Mouse (Mus musculus): ENCODE measurements around the gene Axin2. TPM values are rescaled to one million over a fixed set of nuclear protein-coding genes. Genes with fewer than 3 reads are reported as not detected.
A peak's percentile ranks its signal among the peaks of the same experiment; 100 is the strongest.

Axin2 gene
- total RNA-seq, 2 experiments from 2014 or later = 30.6 to 33.8 TPM

DNA sequence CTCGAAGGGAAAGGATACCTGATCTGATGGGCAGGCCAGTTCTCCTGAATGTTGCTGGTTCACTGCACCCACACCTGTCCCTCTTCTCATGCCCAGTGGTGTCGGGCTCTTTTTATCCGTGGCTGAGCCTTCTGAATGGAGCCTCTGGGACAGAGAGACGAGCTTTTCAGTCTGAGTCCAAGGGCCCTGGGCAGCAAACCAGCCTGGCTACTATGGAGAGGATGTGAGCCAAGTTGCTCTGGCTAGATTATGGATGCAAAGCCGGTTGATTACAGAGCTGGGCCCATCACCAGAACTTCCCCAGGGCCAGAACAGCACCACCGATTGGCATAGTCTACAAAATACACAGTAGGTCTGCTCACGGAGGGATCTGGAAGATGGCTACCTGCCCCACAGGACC is 18.5 kb upstream of the Axin2 start:
- peak in 1 of 2 experiments; percentile 37 for DNase-seq (ENCODE audit: low spot score in 2 of 2)

DNA sequence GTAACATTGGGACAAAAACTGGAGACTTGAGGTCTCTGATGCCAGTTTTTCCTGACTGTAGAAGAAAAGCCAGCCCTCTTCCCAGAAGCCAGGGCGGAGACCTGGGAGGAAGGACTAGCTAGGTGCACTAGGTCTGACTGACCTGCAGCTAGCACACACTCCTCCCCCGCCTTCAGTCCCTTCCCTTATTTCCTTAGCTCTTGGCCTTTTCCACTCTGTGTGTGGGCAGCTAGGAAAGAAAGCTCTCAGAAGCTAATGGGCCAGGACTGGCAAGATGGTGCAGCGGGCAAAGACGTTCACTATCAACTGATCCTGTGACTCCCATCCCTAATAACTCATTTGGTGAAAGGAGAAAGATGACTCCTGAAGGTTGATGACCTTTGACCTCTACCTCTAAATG is 17.8 kb upstream of the Axin2 start:
- no peak for DNase-seq (ENCODE audit: low spot score in 2 of 2)

DNA sequence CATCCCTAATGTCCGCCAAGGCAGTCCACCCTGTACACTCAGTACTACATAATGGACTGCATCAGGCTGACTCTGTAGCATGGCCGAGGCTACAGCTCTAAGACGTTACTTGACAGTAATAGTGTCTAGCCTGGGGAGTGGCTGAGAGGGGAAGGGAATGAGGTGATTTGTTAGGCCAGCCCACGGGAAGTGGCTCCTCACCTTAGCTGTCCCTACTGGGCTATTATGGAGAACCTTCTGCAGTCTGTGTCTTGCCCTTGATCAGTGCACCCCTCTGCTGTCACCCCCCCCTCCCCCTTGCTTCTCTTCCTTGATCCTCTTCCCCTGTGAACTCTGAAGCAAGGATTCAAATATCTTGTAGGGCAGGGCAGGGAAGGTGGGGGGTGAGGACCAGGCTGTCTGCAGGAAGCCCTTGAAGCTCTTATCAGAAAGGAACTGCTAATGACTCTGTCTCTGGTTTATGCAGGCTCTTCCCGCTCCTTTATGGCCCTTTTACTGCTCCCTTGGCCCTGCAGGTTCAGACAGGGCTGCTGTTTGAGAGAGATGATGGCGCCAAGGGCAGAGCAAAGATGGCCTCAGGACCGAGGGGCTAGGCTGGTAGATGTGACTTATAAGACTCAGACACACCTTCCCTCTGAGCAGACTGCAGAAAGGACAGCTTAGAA is 13.4 kb upstream of the Axin2 start:
- no peak for DNase-seq (ENCODE audit: low spot score in 2 of 2)

DNA sequence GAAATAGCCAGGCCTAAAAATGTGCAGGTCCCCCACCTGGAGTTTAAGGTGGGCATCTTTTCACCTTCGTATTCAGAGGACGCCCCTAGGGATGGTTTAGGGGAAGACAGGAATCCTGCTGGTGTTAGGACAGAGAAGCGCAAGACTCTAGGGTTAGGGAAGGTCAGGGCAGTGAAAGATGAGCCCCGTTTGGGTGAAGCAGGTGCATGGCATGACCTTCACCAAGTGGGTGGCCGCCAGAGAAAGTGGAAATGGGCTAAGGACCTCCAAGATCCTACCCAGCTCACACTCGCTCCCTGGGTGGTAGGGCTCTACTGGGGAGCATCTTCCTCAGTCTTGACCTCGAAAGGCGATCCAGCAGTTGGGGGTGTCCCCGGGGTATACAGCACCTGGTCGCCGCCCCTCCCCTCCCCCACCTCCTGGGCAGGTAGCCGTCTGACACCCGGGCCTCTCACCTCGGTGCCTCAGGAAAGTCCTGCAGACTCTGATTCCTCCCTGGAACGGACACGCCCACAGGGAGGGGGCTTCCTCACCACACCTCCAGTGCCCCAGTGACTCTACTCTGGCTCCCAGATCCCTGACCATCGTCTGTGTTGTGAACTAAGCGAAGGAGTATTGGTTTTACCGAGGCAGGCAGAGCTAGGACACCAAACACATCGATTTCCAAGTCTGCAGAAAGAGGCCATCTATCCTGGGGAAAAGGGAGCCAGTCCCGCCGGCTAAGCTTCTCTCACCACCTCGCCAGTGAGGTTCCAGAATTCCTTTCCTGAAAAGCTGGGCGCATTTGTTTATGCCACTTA is 10.6 kb upstream of the Axin2 start:
- DNase-seq (ENCODE audit: low spot score in 2 of 2) = no peak

DNA sequence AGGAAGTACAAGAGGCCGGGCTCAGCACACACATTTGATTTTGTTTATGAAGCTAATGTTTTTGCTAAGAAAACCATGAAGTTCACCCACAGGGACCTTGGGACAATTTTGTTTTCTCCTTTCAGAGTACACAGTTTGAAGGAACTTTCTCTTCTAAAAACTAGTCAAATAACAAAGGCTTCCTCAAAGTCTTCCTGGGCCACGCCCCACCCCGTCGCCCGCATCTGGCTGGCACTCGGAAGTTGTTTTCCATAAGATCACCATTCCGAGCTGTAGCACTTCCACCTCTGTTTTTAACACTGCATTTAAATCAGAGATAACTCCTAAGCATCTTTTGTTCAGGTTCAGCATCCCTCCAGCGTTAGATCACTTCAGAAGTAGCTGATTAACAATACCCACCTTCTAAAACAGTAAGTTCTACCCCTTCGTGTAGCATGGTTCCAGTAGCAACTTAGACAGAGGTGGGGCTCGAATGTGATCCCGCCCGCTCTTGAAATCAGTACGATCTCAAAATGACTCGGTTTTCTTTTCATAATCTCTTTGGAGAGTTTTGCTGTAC is 9.7 kb upstream of the Axin2 start:
- no peak for DNase-seq (ENCODE audit: low spot score in 2 of 2)

DNA sequence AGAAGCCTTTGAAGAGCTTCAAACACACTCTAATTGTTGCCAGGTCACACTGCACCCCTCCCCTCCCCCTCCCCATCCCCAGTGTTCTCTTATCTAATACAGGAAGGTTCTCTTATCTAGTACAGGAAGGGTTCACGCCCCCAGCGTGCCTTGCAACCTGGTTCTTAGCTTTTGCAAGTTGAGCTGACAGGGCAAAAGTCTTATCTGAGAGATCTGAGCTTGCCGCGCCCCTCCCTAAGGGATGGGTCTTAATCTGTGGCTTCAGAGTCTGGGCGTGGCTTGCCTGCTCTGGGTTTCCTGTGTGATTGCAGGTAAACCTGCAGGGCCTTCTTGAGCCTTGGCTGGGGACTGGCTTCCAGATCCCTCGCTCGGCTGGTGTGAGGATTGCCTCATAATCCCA is 9.2 kb upstream of the Axin2 start:
- DNase-seq (ENCODE audit: low spot score in 2 of 2) = no peak

DNA sequence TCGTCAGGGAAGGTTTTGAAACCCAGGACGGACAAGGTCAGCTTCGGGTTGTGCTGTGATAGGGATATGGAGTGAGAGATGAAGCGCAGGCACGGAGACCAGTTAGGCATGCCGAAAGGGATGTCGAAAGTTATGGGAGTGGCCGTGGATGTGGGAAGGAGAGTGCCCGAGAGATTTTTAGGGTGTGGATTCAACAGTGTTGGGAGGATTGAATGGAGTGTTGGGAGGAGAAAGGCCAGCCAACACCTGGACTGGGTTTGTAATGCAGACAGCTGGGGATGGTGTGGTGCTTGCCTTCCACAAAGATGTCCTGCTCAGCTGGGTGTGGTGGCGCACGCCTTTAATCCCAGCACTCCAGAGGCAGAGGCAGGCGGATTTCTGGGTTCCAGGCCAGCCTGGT is 8.0 kb upstream of the Axin2 start:
- no peak for DNase-seq (ENCODE audit: low spot score in 2 of 2)

DNA sequence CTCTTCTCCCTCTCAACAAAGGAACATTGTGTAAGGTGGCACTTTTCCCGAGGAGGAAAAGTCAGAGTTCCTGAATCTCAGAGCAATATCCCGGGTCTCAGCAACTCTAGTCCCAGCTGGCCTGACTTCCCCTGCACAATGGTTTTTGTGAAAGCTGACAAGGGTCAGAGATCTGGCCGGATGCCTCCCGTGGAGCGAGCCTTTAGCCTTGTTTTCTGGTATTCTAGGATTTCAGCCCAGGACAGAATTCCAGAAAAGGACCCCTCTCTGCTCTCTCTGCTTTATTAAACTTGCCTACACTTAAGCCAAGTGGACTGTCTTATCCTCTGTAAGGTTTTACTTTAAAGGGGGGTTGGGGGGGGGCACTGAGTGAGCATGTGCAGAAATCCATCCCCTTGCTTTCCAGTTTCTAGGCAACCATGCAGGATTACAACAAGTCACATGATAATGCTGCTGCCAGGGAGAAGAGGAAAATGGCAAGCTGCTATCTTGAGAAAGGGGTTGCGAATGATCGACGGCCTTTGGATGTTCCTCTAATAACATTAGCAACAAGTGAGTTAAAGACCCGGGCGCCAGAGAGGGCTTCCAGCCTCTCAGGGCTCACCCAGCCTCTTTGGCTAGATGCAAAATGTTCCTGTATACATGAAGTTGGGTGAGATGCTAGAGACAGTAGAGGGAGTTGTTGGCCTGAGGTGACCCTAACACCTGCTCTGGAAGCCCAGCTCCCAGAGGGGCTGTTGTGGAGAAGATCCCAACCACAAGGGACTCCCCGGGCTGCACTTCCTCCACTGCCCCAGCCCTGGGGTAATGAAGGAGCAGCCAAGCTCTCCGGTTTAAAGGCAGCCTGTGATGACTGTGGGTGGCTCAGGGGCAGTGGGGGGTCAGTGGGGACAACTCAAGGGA is 2.5 kb upstream of the Axin2 start:
- peak; percentile 40 to 64 for DNase-seq (ENCODE audit: low spot score in 2 of 2)

DNA sequence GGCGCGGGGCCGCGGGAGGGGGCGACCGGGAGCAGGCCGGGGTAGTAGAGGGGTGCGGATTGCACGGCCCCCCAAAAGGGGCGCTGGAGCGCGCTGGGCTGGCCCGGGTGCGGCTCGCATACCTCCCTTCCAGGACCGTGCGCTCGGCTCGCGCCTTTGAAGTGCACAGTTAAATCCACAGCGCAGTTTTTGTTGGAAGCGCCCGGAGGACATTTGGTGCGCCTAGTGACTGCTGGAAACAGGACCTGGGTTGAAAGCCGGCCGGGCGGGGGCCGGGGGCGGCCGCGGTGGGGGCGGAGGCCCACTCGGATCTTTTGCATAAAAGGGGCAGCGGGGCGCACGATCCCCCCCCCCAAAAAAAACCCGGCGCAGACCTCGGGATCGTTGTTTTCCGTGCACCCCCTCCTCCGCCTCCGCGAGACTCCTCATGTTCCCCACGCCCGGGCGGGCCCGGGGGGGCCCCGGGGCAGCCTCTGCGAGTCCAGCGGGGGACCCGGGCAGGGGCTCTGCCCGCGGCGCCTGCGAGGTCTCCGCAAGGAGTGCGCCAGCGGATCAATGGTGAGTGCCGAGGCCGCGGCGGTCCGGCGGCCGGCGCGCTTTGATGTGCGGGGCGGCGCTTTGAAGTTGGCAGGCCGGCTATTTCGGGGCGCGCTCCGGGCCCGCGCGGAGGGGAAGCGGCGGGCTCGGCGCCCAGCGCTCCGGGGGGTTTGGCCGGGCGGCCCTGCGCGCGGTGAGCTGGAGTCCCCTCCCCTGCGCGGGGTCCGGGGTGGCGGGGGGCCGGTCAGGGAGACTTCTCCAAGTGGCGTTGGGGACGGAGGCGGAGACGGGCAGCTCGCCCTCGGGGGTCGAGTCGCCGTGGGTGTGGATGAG is 722 bp downstream of the Axin2 start:
- peak; percentile 64 to 85 for DNase-seq (ENCODE audit: low spot score in 2 of 2)

DNA sequence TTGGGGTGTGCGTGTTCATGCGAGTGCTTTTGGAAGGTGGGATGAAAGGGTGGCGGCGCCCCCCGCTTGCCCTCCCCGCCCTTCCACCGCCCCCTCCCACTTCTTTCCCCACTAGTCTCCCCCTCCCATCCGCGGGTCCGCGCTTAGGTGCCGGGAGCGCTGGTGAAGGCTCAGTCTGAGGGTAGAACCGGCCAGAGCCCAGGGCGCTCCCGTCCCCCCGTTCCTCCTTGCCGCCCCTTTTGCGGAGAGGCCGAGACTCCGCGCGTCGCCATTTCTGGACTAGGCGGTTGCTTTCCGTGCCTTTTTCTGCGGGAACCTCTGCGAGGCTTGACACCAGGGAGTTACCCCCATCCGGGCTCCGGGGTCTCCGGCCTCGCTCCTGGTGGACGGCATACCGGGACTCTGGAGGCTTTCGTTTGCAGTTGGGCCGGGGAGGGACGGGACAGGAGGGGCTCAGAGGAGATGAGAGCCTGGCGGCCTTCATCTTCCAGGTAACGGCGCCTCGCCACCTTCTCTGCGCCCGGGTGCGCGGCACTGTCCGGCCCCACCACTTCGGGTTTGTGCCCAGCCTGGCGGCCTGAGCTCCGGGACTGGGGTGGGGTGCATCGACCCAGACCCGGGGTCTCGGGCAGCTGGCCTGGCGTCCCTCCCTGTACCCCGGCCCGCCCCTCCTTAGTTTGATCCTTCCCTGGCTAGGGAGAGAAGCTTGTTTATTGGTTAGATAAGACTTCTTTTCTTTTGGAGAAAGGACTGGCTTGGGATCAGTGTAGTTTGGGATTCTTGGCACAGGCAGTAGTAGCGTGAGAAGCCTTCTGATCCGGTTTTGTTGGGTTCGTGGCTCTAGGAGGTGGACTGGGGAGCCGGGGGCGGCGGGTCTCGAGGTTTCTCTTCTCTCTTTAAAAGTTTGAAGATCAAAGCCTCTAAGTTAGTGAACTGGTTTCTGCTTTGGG is 1.6 kb downstream of the Axin2 start:
- peak in 1 of 2 experiments; percentile 30 for DNase-seq (ENCODE audit: low spot score in 2 of 2)

DNA sequence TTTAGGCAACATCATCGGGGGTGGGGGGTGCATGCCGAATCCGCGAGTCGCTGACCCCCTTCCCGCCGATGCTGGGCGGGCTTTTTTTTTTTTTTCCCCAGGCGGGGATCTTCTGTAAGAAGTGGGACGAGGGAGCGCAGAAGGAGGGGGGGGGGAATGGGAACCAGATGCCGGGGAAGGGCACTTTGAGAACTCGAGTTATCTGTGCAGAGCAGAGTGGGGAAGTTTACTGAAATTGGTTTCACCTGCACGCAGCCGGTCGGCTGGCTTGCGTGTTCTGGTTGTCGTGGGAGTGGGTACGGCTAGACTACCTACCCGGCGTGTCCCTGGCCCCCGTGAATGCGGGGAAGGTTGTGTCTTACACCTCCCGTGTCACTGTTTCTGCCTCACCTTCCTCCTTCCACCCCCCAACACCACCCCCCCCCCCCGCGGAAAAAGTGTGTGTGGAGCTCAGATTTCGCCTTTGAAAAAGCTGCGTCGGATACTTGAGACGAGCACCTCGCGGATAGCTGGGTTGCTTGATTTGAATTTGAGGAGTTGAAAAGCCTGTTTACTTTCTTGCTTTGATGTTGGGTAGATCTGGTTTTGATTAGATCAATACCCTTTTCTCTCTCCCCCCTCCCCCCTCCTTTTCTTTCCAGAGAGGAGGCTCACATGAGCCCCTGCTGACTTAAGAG is 2.5 kb downstream of the Axin2 start:
- no peak for DNase-seq (ENCODE audit: low spot score in 2 of 2)

DNA sequence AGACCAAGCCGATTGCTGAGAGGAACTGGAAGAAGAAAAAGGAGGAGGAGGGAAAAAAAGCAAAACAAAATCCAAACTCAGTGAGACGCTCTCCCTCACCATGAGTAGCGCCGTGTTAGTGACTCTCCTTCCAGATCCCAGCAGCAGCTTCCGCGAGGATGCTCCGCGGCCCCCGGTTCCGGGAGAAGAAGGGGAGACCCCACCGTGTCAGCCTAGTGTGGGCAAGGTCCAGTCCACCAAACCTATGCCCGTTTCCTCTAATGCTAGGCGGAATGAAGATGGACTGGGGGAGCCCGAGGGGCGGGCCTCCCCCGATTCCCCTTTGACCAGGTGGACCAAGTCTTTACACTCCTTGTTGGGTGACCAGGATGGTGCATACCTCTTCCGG is 3.0 kb downstream of the Axin2 start:
- DNase-seq (ENCODE audit: low spot score in 2 of 2) = no peak

DNA sequence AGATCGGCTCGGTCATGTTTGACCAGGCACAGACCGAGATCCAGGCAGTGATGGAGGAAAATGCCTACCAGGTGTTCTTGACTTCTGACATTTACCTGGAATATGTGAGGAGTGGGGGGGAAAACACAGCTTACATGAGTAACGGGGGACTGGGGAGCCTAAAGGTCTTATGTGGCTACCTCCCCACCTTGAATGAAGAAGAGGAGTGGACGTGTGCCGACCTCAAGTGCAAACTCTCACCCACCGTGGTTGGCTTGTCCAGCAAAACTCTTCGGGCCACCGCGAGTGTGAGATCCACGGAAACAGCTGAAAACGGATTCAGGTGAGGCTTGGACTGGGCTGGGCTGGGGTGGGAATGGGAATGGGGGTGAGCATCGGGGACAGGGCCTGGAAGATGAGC is 3.6 kb downstream of the Axin2 start:
- no peak for DNase-seq (ENCODE audit: low spot score in 2 of 2)

DNA sequence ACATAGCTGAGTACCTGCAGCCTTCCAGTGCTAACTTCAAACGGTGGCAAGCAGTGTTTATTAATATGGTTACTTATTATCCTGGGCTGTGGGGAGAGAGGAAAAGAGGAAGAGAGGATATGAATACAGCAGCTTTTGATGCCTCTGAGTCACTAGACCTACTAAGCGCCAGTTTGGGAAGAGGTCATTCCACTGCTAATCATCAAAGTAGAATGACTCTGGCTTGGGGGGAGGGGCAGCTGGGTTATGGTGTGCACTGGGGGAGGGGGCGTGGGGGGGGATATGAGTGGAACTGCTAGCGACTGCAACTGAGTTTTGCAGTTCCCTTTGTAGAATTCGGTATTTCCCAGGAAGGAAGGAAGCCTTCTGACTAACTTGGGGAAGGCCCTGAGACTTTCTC is 4.2 kb downstream of the Axin2 start:
- DNase-seq (ENCODE audit: low spot score in 2 of 2) = no peak

DNA sequence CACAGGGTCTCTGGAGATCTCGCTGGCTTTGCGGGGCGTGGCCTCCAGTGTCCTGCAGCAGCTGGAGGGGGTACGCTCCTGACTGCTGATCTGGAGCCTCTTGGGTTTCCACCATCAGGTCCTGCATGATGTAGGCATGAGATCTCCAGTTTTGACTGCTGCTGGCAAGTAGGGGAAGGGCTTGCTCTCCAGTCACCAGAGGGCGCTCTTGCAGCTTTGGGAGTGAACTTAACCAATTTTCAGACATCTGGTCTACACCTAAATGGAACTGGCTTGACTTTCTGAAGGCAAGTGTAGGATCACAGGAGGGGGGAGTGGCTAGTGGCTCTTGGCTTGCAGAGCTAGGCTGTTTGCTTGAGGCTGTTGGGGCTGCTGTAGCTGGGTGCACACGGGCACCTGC is 5.1 kb downstream of the Axin2 start:
- peak; percentile 77 to 91 for DNase-seq (ENCODE audit: low spot score in 2 of 2)

DNA sequence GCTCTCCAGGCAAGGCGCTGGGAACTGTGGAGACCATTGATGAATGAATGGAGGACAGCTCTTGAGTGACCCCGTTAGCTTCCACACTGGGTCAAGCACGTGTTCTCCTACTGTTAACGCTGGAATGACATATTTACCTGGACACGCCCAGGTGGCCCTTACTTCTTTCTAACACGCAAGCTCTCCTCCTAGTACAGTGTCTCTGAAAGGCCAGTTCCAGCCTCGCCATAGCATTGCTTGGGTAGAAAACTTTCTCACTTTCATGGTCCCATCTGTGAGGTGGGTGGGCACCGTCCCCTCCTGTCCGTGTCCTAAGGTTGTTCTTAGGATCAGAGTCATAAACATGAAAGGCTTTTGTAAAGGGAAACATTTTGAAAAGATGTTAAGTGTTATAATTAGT is 5.7 kb downstream of the Axin2 start:
- DNase-seq (ENCODE audit: low spot score in 2 of 2) = no peak

DNA sequence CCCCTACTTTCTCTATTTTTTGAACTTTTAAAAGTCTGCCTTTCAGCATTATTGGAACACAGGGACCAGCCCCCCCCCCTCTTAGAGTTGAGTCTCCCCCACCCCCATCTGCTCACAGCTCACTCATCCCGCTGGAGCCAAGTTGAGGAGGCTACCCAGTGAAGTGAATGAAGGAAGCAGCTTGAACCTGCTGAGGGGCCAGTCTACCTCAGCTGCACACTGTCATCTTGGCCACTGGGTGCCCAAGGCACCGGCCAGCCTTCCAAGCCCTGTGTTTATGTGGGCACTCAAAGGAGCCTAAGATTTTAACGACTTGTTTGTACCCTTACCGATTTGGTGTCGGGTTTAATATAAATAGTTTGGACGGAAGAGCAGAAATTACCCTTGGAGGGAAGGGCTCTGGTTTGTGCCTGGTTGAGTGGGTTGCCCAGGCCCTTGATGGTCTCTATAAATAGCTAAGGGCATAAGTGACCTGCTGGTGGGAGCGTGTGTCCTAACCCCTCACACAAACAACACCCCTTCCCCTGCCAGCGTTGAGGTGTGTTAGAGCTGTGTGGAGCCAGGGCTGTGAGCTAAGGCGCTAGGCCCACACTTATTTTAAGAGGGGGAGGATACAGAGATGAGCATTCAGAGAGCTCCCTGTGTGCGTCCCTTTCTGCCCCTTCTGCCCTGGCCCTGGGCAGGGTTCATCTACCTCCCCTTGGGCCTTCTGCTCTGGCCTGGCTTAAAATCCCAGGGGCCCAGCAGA is 6.4 kb downstream of the Axin2 start:
- no peak for DNase-seq (ENCODE audit: low spot score in 2 of 2)

DNA sequence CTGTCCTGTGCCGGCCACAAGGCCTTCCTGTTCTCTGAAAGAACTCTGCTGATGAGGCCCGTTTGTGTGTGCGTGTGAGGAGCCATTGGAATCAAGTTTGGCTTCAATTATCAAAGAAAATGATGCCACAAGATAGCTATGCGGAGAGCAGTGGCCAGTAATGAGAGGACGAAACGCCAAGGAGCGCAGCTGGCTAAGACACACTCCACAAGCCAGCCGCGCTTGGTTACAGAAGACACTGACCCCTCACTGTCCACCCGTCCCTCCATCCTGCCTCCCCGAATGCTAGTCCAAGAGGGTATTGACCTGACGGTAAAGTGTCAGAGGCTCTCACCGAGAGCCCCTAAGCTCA is 6.9 kb downstream of the Axin2 start:
- DNase-seq (ENCODE audit: low spot score in 2 of 2) = no peak
